Mouse (Mus musculus) left cerebral cortex, adult 11 months (tissue): ENCODE data around the gene Rasl10a.

ENCODE experiments used
- DNase-seq: peaks from one replicate; pipeline ENCODE4 v3.0.0; 2022; ENCODE audit warnings: low spot score

Rasl10a gene

GRCm38 (mm10) chr11:5057856-5058641 lies at the start of gene Rasl10a:
Gene Rasl10a, plus strand, starts transcription at chr11:5058128.
- DNase-seq, result no peak

- DNase-seq, result no peak
Measured at GRCm38 (mm10) chr11:5008867-5009266, 49.1 kb upstream of the Rasl10a start.

- DNase-seq, result no peak
Measured at GRCm38 (mm10) chr11:5009354-5010074, 48.4 kb upstream of the Rasl10a start.

GRCm38 (mm10) chr11:5010205-5010604 lies 47.7 kb upstream of the Rasl10a start:
- no peak for DNase-seq

- no peak for DNase-seq
Measured at GRCm38 (mm10) chr11:5011480-5011879, 46.4 kb upstream of the Rasl10a start.

- no peak for DNase-seq
Measured at GRCm38 (mm10) chr11:5012213-5012715, 45.7 kb upstream of the Rasl10a start.

GRCm38 (mm10) chr11:5015720-5016119 lies 42.2 kb upstream of the Rasl10a start:
- DNase-seq, result peak; percentile 75

- no peak for DNase-seq
Measured at GRCm38 (mm10) chr11:5016286-5016685, 41.6 kb upstream of the Rasl10a start.

- DNase-seq, result no peak
Measured at GRCm38 (mm10) chr11:5017506-5017905, 40.4 kb upstream of the Rasl10a start.

GRCm38 (mm10) chr11:5025108-5025507 lies 32.8 kb upstream of the Rasl10a start:
- DNase-seq, result no peak

- DNase-seq, result peak; percentile 58
Measured at GRCm38 (mm10) chr11:5028228-5028627, 29.7 kb upstream of the Rasl10a start.

- no peak for DNase-seq
Measured at GRCm38 (mm10) chr11:5032706-5033105, 25.2 kb upstream of the Rasl10a start.

GRCm38 (mm10) chr11:5033136-5033535 lies 24.8 kb upstream of the Rasl10a start:
- DNase-seq, result no peak

GRCm38 (mm10) chr11:5035421-5035820 lies 22.5 kb upstream of the Rasl10a start:
- DNase-seq, result peak; percentile 74

- DNase-seq, result no peak
Measured at GRCm38 (mm10) chr11:5037146-5037854, 20.6 kb upstream of the Rasl10a start.

- no peak for DNase-seq
Measured at GRCm38 (mm10) chr11:5040585-5040984, 17.3 kb upstream of the Rasl10a start.

- DNase-seq, result no peak
Measured at GRCm38 (mm10) chr11:5041144-5041780, 16.7 kb upstream of the Rasl10a start.

- DNase-seq, result no peak
Measured at GRCm38 (mm10) chr11:5042645-5043381, 15.1 kb upstream of the Rasl10a start.

GRCm38 (mm10) chr11:5046321-5046926 lies 11.5 kb upstream of the Rasl10a start:
- DNase-seq, result no peak

- DNase-seq, result no peak
Measured at GRCm38 (mm10) chr11:5051629-5052028, 6.3 kb upstream of the Rasl10a start.
